Mouse (Mus musculus): Measurements from ENCODE around the gene Olfr575.

Olfr575 gene

GRCm38 (mm10) chr7:102958593-102958992 is at the start of gene Olfr575:
Gene Olfr575, minus strand, starts transcription at chr7:102958775.
- no peak for DNase-seq (ENCODE audit: low spot score in 2 of 2)

- no peak for DNase-seq (ENCODE audit: low spot score in 2 of 2)
Measured at GRCm38 (mm10) chr7:102989224-102989623, 30.6 kb upstream of the Olfr575 start, which contains the start of gene Olfr578. Gene Olfr578, minus strand, starts transcription at chr7:102989324.

- no peak for DNase-seq (ENCODE audit: low spot score in 2 of 2)
Measured at GRCm38 (mm10) chr7:102975843-102976242, 17.3 kb upstream of the Olfr575 start, which contains the start of gene Olfr577. Gene Olfr577, minus strand, starts transcription at chr7:102975943.

- DNase-seq (ENCODE audit: low spot score in 2 of 2): no peak
Measured at GRCm38 (mm10) chr7:102974399-102974798, 15.8 kb upstream of the Olfr575 start.

- DNase-seq (ENCODE audit: low spot score in 2 of 2): no peak
Measured at GRCm38 (mm10) chr7:102962360-102962759, 3.8 kb upstream of the Olfr575 start, which contains the start of gene Olfr576. Gene Olfr576, plus strand, starts transcription at chr7:102962660.

- no peak for DNase-seq (ENCODE audit: low spot score in 2 of 2)
Measured at GRCm38 (mm10) chr7:102958137-102958536, 438 bp downstream of the Olfr575 start.

- no peak for DNase-seq (ENCODE audit: low spot score in 2 of 2)
Measured at GRCm38 (mm10) chr7:102950732-102951131, 7.8 kb downstream of the Olfr575 start.

- DNase-seq (ENCODE audit: low spot score in 2 of 2): no peak
Measured at GRCm38 (mm10) chr7:102948167-102948566, 10.4 kb downstream of the Olfr575 start, which contains the start of gene Olfr574. Gene Olfr574, plus strand, starts transcription at chr7:102948467.

GRCm38 (mm10) chr7:102943417-102943816 is 15.2 kb downstream of the Olfr575 start:
- no peak for DNase-seq (ENCODE audit: low spot score in 2 of 2)

GRCm38 (mm10) chr7:102942475-102942874 is 16.1 kb downstream of the Olfr575 start, which contains the start of gene Olfr573-ps1:
Gene Olfr573-ps1, minus strand, starts transcription at chr7:102942575.
- DNase-seq (ENCODE audit: low spot score in 2 of 2): no peak

- no peak for DNase-seq (ENCODE audit: low spot score in 2 of 2)
Measured at GRCm38 (mm10) chr7:102927105-102927504, 31.5 kb downstream of the Olfr575 start.

GRCm38 (mm10) chr7:102924109-102924508 is 34.5 kb downstream of the Olfr575 start, which contains the start of gene Olfr572:
Gene Olfr572, plus strand, starts transcription at chr7:102924409.
- DNase-seq (ENCODE audit: low spot score in 2 of 2): no peak

- DNase-seq (ENCODE audit: low spot score in 2 of 2): no peak
Measured at GRCm38 (mm10) chr7:102919632-102920031, 38.9 kb downstream of the Olfr575 start.

- no peak for DNase-seq (ENCODE audit: low spot score in 2 of 2)
Measured at GRCm38 (mm10) chr7:102917032-102917875, 41.3 kb downstream of the Olfr575 start, which contains the start of gene Olfr571. Gene Olfr571, minus strand, starts transcription at chr7:102917536.

- no peak for DNase-seq (ENCODE audit: low spot score in 2 of 2)
Measured at GRCm38 (mm10) chr7:102916405-102916804, 42.2 kb downstream of the Olfr575 start.

- DNase-seq (ENCODE audit: low spot score in 2 of 2): no peak
Measured at GRCm38 (mm10) chr7:102915261-102915660, 43.3 kb downstream of the Olfr575 start.

Measured in spleen, postnatal 36 days (tissue).